Mouse (Mus musculus) liver, embryonic 11.5 days (tissue): ENCODE measurements around the gene Vps51. TPM values are rescaled to one million over a fixed set of nuclear protein-coding genes. Genes with fewer than 3 reads are reported as not detected.
"Not testable (repeated sequence)": the region's sequence is repeated elsewhere in the genome, so short reads cannot be mapped to it uniquely, and the experiment has no call there.

Experiments
- ATAC-seq: fragments of 200-750 bp; cut with Nextera tagmentation; replicated peaks from 2 replicates; pipeline ENCODE4 v1.8.0; 2017; ENCODE audit warnings: moderate number of reproducible peaks, mild to moderate bottlenecking, moderate TSS enrichment, moderate library complexity; ENCODE audit not compliant: low FRiP score
- DNase-seq: peaks from one replicate; pipeline ENCODE4 v3.0.0-alpha.2; 2017; ENCODE audit warnings: low spot score
- H3K27ac ChIP-seq: fragments of 300-500 bp; sonication (generic); 2 replicates; pipeline ENCODE4 v1.5.1; 2014; ENCODE audit warnings: mild to moderate bottlenecking, low read depth, low read length, control low read depth
- H3K27me3 ChIP-seq: fragments of 300-500 bp; sonication (generic); replicated peaks from 2 replicates; pipeline ENCODE4 v1.6.1; 2014; ENCODE audit warnings: low read length, mixed read lengths; ENCODE audit not compliant: control insufficient read depth, insufficient read depth
- H3K36me3 ChIP-seq: fragments of 300-500 bp; sonication (generic); 2 replicates; pipeline ENCODE4 v1.6.1; 2014; ENCODE audit warnings: mild to moderate bottlenecking, low read length, moderate library complexity, mixed read lengths; ENCODE audit not compliant: control insufficient read depth, insufficient read depth
- H3K4me1 ChIP-seq: fragments of 300-500 bp; sonication (generic); replicated peaks from 2 replicates; pipeline ENCODE4 v1.6.1; 2014; ENCODE audit warnings: low read length, mixed read lengths; ENCODE audit not compliant: control insufficient read depth, insufficient read depth
- H3K4me2 ChIP-seq: fragments of 300-500 bp; sonication (generic); 2 replicates; pipeline ENCODE4 v1.6.1; 2014; ENCODE audit warnings: mild to moderate bottlenecking, control low read depth, moderate library complexity
- H3K4me3 ChIP-seq: fragments of 300-500 bp; sonication (generic); 2 replicates; pipeline ENCODE4 v1.5.1; 2014; ENCODE audit warnings: low read depth, low read length, control low read depth
- H3K9ac ChIP-seq: fragments of 300-500 bp; sonication (generic); 2 replicates; pipeline ENCODE4 v1.6.1; 2014; ENCODE audit warnings: low read depth, low read length, control low read depth
- H3K9me3 ChIP-seq: fragments of 300-500 bp; sonication (generic); 2 replicates; pipeline ENCODE4 v1.6.1; 2016; ENCODE audit warnings: low read length, inconsistent platforms, mixed read lengths; ENCODE audit not compliant: control insufficient read depth
- WGBS: fragments of 180-500 bp; shearing (Covaris S2); extraction: QIAGEN DNeasy Blood & Tissue Kit; methylation state at CpG from one replicate; pipeline ENCODE4 v1.1.7; 2014; 5-methylcytosine and 5-hydroxymethylcytosine counted together
- polyA plus RNA-seq: library from polyadenylated mRNA; unstranded; fragments of >200 nt; fragmentation: Nextera tagmentation; extraction: Ambion mirVana; gene quantifications from 2 replicates; pipeline ENCODE4 v1.2.1, GENCODE M21; 2014

Vps51 gene
- polyA plus RNA-seq, 1 experiment from 2014 or later: 57.1 TPM

GRCm38 (mm10) chr19:6047899-6048166, 29.2 kb downstream of the Vps51 start:
- Histone ChIP-seq H3K4me3 (peak overlapping the region; percentile 88), H3K36me3 (peaks cover 38% of the 10 kb centered on the region), H3K27me3 (no peaks in the 10 kb centered on the region), H3K27ac (peak overlapping the region; percentile 42; the same call in 1 of the 2 replicates), H3K4me1 (peaks cover 14% of the 10 kb centered on the region; the same call in 1 of the 2 replicates), H3K9me3 (no peaks in the 10 kb centered on the region), H3K9ac (peak overlapping the region; percentile 96), H3K4me2 (peak overlapping the region; percentile 85)
- no peak for ATAC-seq
- DNase-seq: no peak
- 72% methylated on average over 8 of the region's 8 CpGs for WGBS

GRCm38 (mm10) chr19:6047154-6047898, 29.7 kb downstream of the Vps51 start:
- Histone ChIP-seq H3K4me3 (peak overlapping the region; percentile 88), H3K27me3 (no peaks in the 10 kb centered on the region), H3K4me2 (peak overlapping the region; percentile 85), H3K27ac (peak overlapping the region; percentile 99), H3K9ac (peak overlapping the region; percentile 96), H3K9me3 (no peaks in the 10 kb centered on the region), H3K4me1 (peaks cover 14% of the 10 kb centered on the region; the same call in 1 of the 2 replicates), H3K36me3 (peaks cover 33% of the 10 kb centered on the region)
- ATAC-seq (peak; percentile 8; the same call in 1 of the 2 replicates), DNase-seq (no peak)
- 1% methylated on average over 44 of the region's 44 CpGs for WGBS

- peak within 1 kb of the TSS; percentile 99 for H3K27ac ChIP-seq
- ATAC-seq: peak; percentile 87
- under 1% methylated on average over 65 of the region's 65 CpGs for WGBS
Observed at GRCm38 (mm10) chr19:6046294-6047153, 30.5 kb downstream of the Vps51 start, which contains the start of gene Syvn1. Syvn1 (plus strand) TSS chr19:6046576.

GRCm38 (mm10) chr19:6045366-6046293, 31.4 kb downstream of the Vps51 start:
- 17% methylated on average over 20 of the region's 20 CpGs for WGBS
- Histone ChIP-seq H3K9ac (peak overlapping the region; percentile 96), H3K9me3 (no peaks in the 10 kb centered on the region), H3K36me3 (peaks cover 18% of the 10 kb centered on the region), H3K27me3 (no peaks in the 10 kb centered on the region), H3K4me3 (peak overlapping the region; percentile 88), H3K4me1 (peaks cover 14% of the 10 kb centered on the region; the same call in 1 of the 2 replicates), H3K27ac (peak overlapping the region; percentile 99), H3K4me2 (peak overlapping the region; percentile 85)
- DNase-seq (no peak), ATAC-seq (peak; percentile 54)

More at GRCm38 (mm10) chr19:6046294-6047153, 30.5 kb downstream of the Vps51 start, which contains the start of gene Syvn1:
- Histone ChIP-seq H3K4me1 (peaks cover 14% of the 10 kb centered on the region; the same call in 1 of the 2 replicates), H3K4me2 (peak within 1 kb of the TSS; percentile 85), H3K9me3 (no peaks in the 10 kb centered on the region), H3K4me3 (peak within 1 kb of the TSS; percentile 88), H3K9ac (peak within 1 kb of the TSS; percentile 96), H3K36me3 (peaks cover 27% of the 10 kb centered on the region), H3K27me3 (no peaks in the 10 kb centered on the region)
- peak; percentile 93 for DNase-seq

- not testable (repeated sequence) for DNase-seq, H3K36me3 ChIP-seq, H3K27me3 ChIP-seq, H3K9ac ChIP-seq, H3K27ac ChIP-seq, H3K4me3 ChIP-seq, H3K4me2 ChIP-seq, ATAC-seq, H3K9me3 ChIP-seq
- WGBS: 59% methylated on average over 4 of the region's 4 CpGs
- peaks cover 14% of the 10 kb centered on the region; the same call in 1 of the 2 replicates for H3K4me1 ChIP-seq
Observed at GRCm38 (mm10) chr19:6044102-6044501, 32.9 kb downstream of the Vps51 start.

- WGBS: 91% methylated on average over 9 of the region's 9 CpGs
- H3K4me1 ChIP-seq: no peaks in the 10 kb centered on the region; the same call in 1 of the 2 replicates
- no peak overlapping the region for H3K4me3 ChIP-seq
- no peaks in the 10 kb centered on the region for H3K9me3 ChIP-seq
- DNase-seq (no peak), ATAC-seq (no peak)
- no peak overlapping the region for H3K4me2 ChIP-seq
- H3K27ac ChIP-seq: no peak overlapping the region
- no peaks in the 10 kb centered on the region for H3K27me3 ChIP-seq
- no peak overlapping the region for H3K9ac ChIP-seq
- no peaks in the 10 kb centered on the region for H3K36me3 ChIP-seq
Observed at GRCm38 (mm10) chr19:6042293-6042692, 34.7 kb downstream of the Vps51 start.

GRCm38 (mm10) chr19:6040002-6040401, 37.0 kb downstream of the Vps51 start:
- H3K36me3 ChIP-seq: no peaks in the 10 kb centered on the region
- no peak for ATAC-seq

GRCm38 (mm10) chr19:6038326-6038725, 38.7 kb downstream of the Vps51 start:
- Histone ChIP-seq H3K27ac (no peak overlapping the region), H3K4me2 (no peak overlapping the region), H3K9me3 (no peaks in the 10 kb centered on the region), H3K9ac (no peak overlapping the region), H3K4me1 (no peaks in the 10 kb centered on the region), H3K27me3 (no peaks in the 10 kb centered on the region), H3K4me3 (no peak overlapping the region), H3K36me3 (no peaks in the 10 kb centered on the region)
- WGBS: 72% methylated on average over 7 of the region's 7 CpGs
- DNase-seq (no peak), ATAC-seq (no peak)

More at GRCm38 (mm10) chr19:6040002-6040401, 37.0 kb downstream of the Vps51 start:
- Histone ChIP-seq H3K9me3 (no peaks in the 10 kb centered on the region), H3K27ac (no peak overlapping the region), H3K4me1 (no peaks in the 10 kb centered on the region), H3K9ac (no peak overlapping the region), H3K4me2 (no peak overlapping the region), H3K4me3 (no peak overlapping the region), H3K27me3 (no peaks in the 10 kb centered on the region)
- no peak for DNase-seq
